Mouse (Mus musculus) G1E (cell line): ENCODE measurements at regions not wholly inside any gene's neighbourhood (a gene's known extent, or its start where the extent isn't known, plus 50 kb on each side); places are given as distances from the start of the nearest gene placed in this dataset.

Experiments used
- CTCF ChIP-seq: IDR thresholded peaks from 2 replicates; pipeline ENCODE4 v1.5.1; 2012; ENCODE audit warnings: low read depth, low read length, inconsistent platforms, mixed read lengths
- GATA1 ChIP-seq: IDR thresholded peaks from 2 replicates; pipeline ENCODE4 v1.6.1; 2012; ENCODE audit warnings: borderline replicate concordance, low read length, inconsistent platforms, mixed read lengths
- GATA2 ChIP-seq: IDR thresholded peaks from 2 replicates; pipeline ENCODE4 v1.6.1; 2012; ENCODE audit warnings: low read depth, low read length, inconsistent platforms, borderline replicate concordance
- POLR2AphosphoS5 ChIP-seq: IDR thresholded peaks from 2 replicates; pipeline ENCODE4 v1.6.1; 2012; ENCODE audit warnings: low read depth, low read length, inconsistent platforms; ENCODE audit not compliant: insufficient replicate concordance
- TAL1 ChIP-seq: conservative IDR thresholded peaks from 2 replicates; pipeline ENCODE4 v1.6.1; 2012; ENCODE audit warnings: low read depth, low read length, inconsistent platforms, mixed read lengths

DNA sequence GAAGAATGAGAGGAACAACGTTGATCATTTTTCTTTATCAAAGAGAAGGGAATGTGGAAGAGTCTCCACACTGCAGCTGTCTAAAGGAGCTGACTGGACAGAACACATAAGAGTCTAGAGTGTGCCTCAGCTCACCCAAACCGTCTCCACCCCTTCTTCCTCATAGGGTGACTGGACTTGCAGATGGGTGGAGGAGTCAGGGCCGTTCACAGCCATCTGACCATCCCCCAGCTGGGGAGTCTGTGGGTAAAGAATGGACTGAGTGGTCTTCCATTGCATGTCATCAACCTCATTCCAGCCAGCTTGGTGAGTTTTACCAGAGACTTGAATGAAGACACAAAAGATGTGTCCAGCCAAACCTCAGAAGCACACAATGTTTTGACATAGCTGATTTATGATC, 156.1 kb upstream of the Syt13 start:
- TF ChIP-seq CTCF = no peak
- no peak for TF ChIP-seq POLR2AphosphoS5
- no peak for TF ChIP-seq TAL1
- TF ChIP-seq GATA1 = no peak
- TF ChIP-seq GATA2 = no peak
